Mouse (Mus musculus) forebrain, embryonic 14.5 days (tissue): ENCODE data around the gene Olfr9. TPM values are rescaled to one million over a fixed set of nuclear protein-coding genes. Genes with fewer than 3 reads are reported as not detected.
"Not testable (repeated sequence)": the region's sequence is repeated elsewhere in the genome, so short reads cannot be mapped to it uniquely, and the experiment has no call there.

ENCODE experiments used
- ATAC-seq: fragments of 200-750 bp; cut with Nextera tagmentation; 2 replicates; pipeline ENCODE4 v1.8.0; 2017; ENCODE audit warnings: mild to moderate bottlenecking, moderate library complexity
- DNase-seq: peaks from one replicate; pipeline ENCODE4 v3.0.0-alpha.2; 2015; ENCODE audit warnings: low spot score
- H3K27ac ChIP-seq: fragments of 300-500 bp; sonication (generic); 2 replicates; pipeline ENCODE4 v1.5.1; 2014; ENCODE audit warnings: low read depth, mild to moderate bottlenecking, control low read depth, low read length, moderate library complexity
- H3K27me3 ChIP-seq: fragments of 300-500 bp; sonication (generic); replicated peaks from 2 replicates; pipeline ENCODE4 v1.6.1; 2014; ENCODE audit warnings: low read length, control low read depth, mixed read lengths; ENCODE audit not compliant: control insufficient read depth, insufficient read depth
- H3K36me3 ChIP-seq: fragments of 300-500 bp; sonication (generic); 2 replicates; pipeline ENCODE4 v1.6.1; 2014; ENCODE audit warnings: low read length, control low read depth; ENCODE audit not compliant: control insufficient read depth, insufficient read depth
- H3K4me1 ChIP-seq: fragments of 300-500 bp; sonication (generic); 2 replicates; pipeline ENCODE4 v1.6.1; 2014; ENCODE audit warnings: antibody characterized with exemption, low read length, control low read depth; ENCODE audit not compliant: control insufficient read depth, insufficient read depth
- H3K4me2 ChIP-seq: fragments of 300-500 bp; sonication (generic); 2 replicates; pipeline ENCODE4 v1.6.1; 2014; ENCODE audit warnings: mild to moderate bottlenecking, control low read depth, low read length
- H3K4me3 ChIP-seq: fragments of 300-500 bp; sonication (generic); 2 replicates; pipeline ENCODE4 v1.5.1; 2014; ENCODE audit warnings: low read depth, low read length, control low read depth
- H3K9ac ChIP-seq: fragments of 300-500 bp; sonication (generic); 2 replicates; pipeline ENCODE4 v1.6.1; 2014; ENCODE audit warnings: mild to moderate bottlenecking, low read length, control low read depth, moderate library complexity
- H3K9me3 ChIP-seq: fragments of 300-500 bp; sonication (generic); replicated peaks from 2 replicates; pipeline ENCODE4 v1.6.1; 2016; ENCODE audit warnings: low read length, control low read depth, mixed read lengths; ENCODE audit not compliant: control insufficient read depth
- WGBS: fragments of 180-500 bp; shearing (Covaris S2); extraction: QIAGEN DNeasy Blood & Tissue Kit; methylation state at CpG from one replicate; pipeline ENCODE4 v1.1.7; 2014; 5-methylcytosine and 5-hydroxymethylcytosine counted together
- polyA plus RNA-seq: library from polyadenylated mRNA; unstranded; fragments of >200 nt; fragmentation: Nextera tagmentation; extraction: Ambion mirVana; gene quantifications from 2 replicates; pipeline ENCODE4 v1.2.1, GENCODE M21; 2014

The Olfr9 gene
- polyA plus RNA-seq, 1 experiment from 2014 or later = not detected

GRCm38 (mm10) chr10:128990994-128991393 lies 1.8 kb downstream of the Olfr9 start:
- Histone ChIP-seq H3K27me3 (no peaks in the 10 kb centered on the region), H3K27ac (no peak overlapping the region), H3K36me3 (no peaks in the 10 kb centered on the region), H3K4me2 (no peak overlapping the region), H3K9me3 (no peaks in the 10 kb centered on the region), H3K4me1 (no peaks in the 10 kb centered on the region), H3K9ac (no peak overlapping the region), H3K4me3 (no peak overlapping the region)
- ATAC-seq = no peak
- no peak for DNase-seq

GRCm38 (mm10) chr10:128995796-128996195 lies 6.6 kb downstream of the Olfr9 start:
- Histone ChIP-seq H3K9ac (no peak overlapping the region), H3K27me3 (no peaks in the 10 kb centered on the region), H3K36me3 (no peaks in the 10 kb centered on the region), H3K4me1 (no peaks in the 10 kb centered on the region), H3K4me3 (no peak overlapping the region), H3K27ac (no peak overlapping the region), H3K4me2 (no peak overlapping the region), H3K9me3 (no peaks in the 10 kb centered on the region)
- DNase-seq = no peak
- WGBS = 96% methylated on average over 1 of the region's 1 CpGs
- ATAC-seq = no peak

- no peak overlapping the region for H3K27ac ChIP-seq
- no peak overlapping the region for H3K4me3 ChIP-seq
- no peaks in the 10 kb centered on the region for H3K9me3 ChIP-seq
- H3K4me2 ChIP-seq = no peak overlapping the region
- no peak for ATAC-seq
- no peaks in the 10 kb centered on the region for H3K27me3 ChIP-seq
- no peaks in the 10 kb centered on the region for H3K36me3 ChIP-seq
- no peaks in the 10 kb centered on the region for H3K4me1 ChIP-seq
- 77% methylated on average over 4 of the region's 4 CpGs for WGBS
- H3K9ac ChIP-seq = no peak overlapping the region
- DNase-seq = no peak
These were observed 7.4 kb downstream of the Olfr9 start for GRCm38 (mm10) chr10:128996523-128997040.

GRCm38 (mm10) chr10:129004032-129004920 lies 15.0 kb downstream of the Olfr9 start:
- Histone ChIP-seq H3K36me3 (no peaks in the 10 kb centered on the region), H3K4me3 (no peak overlapping the region)

GRCm38 (mm10) chr10:129010288-129010841 lies 21.1 kb downstream of the Olfr9 start, which contains the start of gene Olfr763:
Gene Olfr763, plus strand, starts transcription at chr10:129010791.
- no peak within 1 kb of the TSS for H3K9ac ChIP-seq
- no peaks in the 10 kb centered on the region for H3K9me3 ChIP-seq
- DNase-seq (no peak), ATAC-seq (no peak)
- no peak within 1 kb of the TSS for H3K27ac ChIP-seq
- H3K4me1 ChIP-seq = no peaks in the 10 kb centered on the region
- no peaks in the 10 kb centered on the region for H3K36me3 ChIP-seq
- WGBS = 80% methylated on average over 2 of the region's 2 CpGs
- no peaks in the 10 kb centered on the region for H3K27me3 ChIP-seq
- H3K4me2 ChIP-seq = no peak within 1 kb of the TSS
- no peak within 1 kb of the TSS for H3K4me3 ChIP-seq

More at GRCm38 (mm10) chr10:129004032-129004920, 15.0 kb downstream of the Olfr9 start:
- no peak overlapping the region for H3K27ac ChIP-seq
- no peak overlapping the region for H3K9ac ChIP-seq
- WGBS = 71% methylated on average over 14 of the region's 14 CpGs
- no peaks in the 10 kb centered on the region for H3K9me3 ChIP-seq
- H3K27me3 ChIP-seq = no peaks in the 10 kb centered on the region
- DNase-seq (no peak), ATAC-seq (no peak)
- no peak overlapping the region for H3K4me2 ChIP-seq
- no peaks in the 10 kb centered on the region for H3K4me1 ChIP-seq

GRCm38 (mm10) chr10:129011511-129011910 lies 22.3 kb downstream of the Olfr9 start:
- H3K9ac ChIP-seq, H3K4me1 ChIP-seq, H3K36me3 ChIP-seq, H3K27me3 ChIP-seq, ATAC-seq, H3K9me3 ChIP-seq, H3K4me3 ChIP-seq, H3K4me2 ChIP-seq, H3K27ac ChIP-seq, DNase-seq: not testable (repeated sequence)
- 47% methylated on average over 2 of the region's 5 CpGs for WGBS

GRCm38 (mm10) chr10:129014477-129014876 lies 25.2 kb downstream of the Olfr9 start:
- Histone ChIP-seq H3K4me1 (no peaks in the 10 kb centered on the region), H3K27ac (no peak overlapping the region), H3K9ac (no peak overlapping the region), H3K36me3 (no peaks in the 10 kb centered on the region), H3K4me2 (no peak overlapping the region), H3K9me3 (no peaks in the 10 kb centered on the region), H3K27me3 (no peaks in the 10 kb centered on the region), H3K4me3 (no peak overlapping the region)
- DNase-seq (no peak), ATAC-seq (no peak)

GRCm38 (mm10) chr10:129023319-129023718 lies 34.1 kb downstream of the Olfr9 start:
- Histone ChIP-seq H3K9ac (no peak overlapping the region), H3K4me1 (no peaks in the 10 kb centered on the region), H3K27ac (no peak overlapping the region), H3K4me3 (no peak overlapping the region), H3K9me3 (no peaks in the 10 kb centered on the region), H3K27me3 (no peaks in the 10 kb centered on the region), H3K4me2 (no peak overlapping the region), H3K36me3 (no peaks in the 10 kb centered on the region)
- no peak for ATAC-seq
- peak; percentile 4 for DNase-seq
